Mouse (Mus musculus) bone marrow, adult 2 months (tissue): ENCODE results near the gene Maf. TPM values are rescaled to one million over a fixed set of nuclear protein-coding genes. Genes with fewer than 3 reads are reported as not detected.

Experiments
- H3K27ac ChIP-seq: fragments of 200-500 bp; 2 replicates; pipeline ENCODE4 v1.5.1; 2012; ENCODE audit warnings: low read depth, mild to moderate bottlenecking, control low read depth, inconsistent platforms, low read length; ENCODE audit not compliant: control insufficient read depth, poor library complexity, insufficient read depth
- H3K4me1 ChIP-seq: fragments of 200-500 bp; 2 replicates; pipeline ENCODE4 v1.6.1; 2011; ENCODE audit warnings: low read length; ENCODE audit not compliant: control insufficient read depth, insufficient read depth
- H3K4me3 ChIP-seq: fragments of 200-500 bp; replicated peaks from 2 replicates; pipeline ENCODE3; 2011; ENCODE audit warnings: mild to moderate bottlenecking, low read depth, low read length, control low read depth; ENCODE audit not compliant: control insufficient read depth
- CTCF ChIP-seq: fragments of 200-500 bp; IDR thresholded peaks from 2 replicates; pipeline ENCODE4 v1.5.1; 2011; ENCODE audit warnings: low read length, control low read depth; ENCODE audit not compliant: control insufficient read depth, insufficient read depth
- POLR2A ChIP-seq: fragments of 200-500 bp; IDR thresholded peaks from 2 replicates; pipeline ENCODE4 v1.6.1; 2011; ENCODE audit warnings: low read depth, mild to moderate bottlenecking, control low read depth, low read length, borderline replicate concordance; ENCODE audit not compliant: control insufficient read depth
- WGBS: fragments of 180-500 bp; shearing (Covaris S2); methylation state at CpG from one replicate; pipeline ENCODE4 v1.1.7; 2018; 5-methylcytosine and 5-hydroxymethylcytosine counted together
- polyA plus RNA-seq: library from polyadenylated mRNA; stranded (reverse); fragments of >200 nt; gene quantifications from 2 replicates; pipeline ENCODE4 v1.2.4, GENCODE M21; 2011; ENCODE audit warnings: low replicate concordance; ENCODE audit not compliant: missing spikeins, insufficient read depth, insufficient read length

Maf gene
- polyA plus RNA-seq, 1 experiment, result 8.2 TPM

GRCm38 (mm10) chr8:115742646-115743045 lies 35.1 kb upstream of the Maf start:
- WGBS, result 51% methylated on average over 6 of the region's 6 CpGs
- TF ChIP-seq CTCF, result no peak
- H3K27ac ChIP-seq, result no peak overlapping the region
- no peaks in the 10 kb centered on the region for H3K4me1 ChIP-seq
- no peak overlapping the region for H3K4me3 ChIP-seq

GRCm38 (mm10) chr8:115741964-115742363 lies 34.4 kb upstream of the Maf start:
- H3K4me3 ChIP-seq, result no peak overlapping the region
- H3K27ac ChIP-seq, result no peak overlapping the region
- H3K4me1 ChIP-seq, result no peaks in the 10 kb centered on the region
- WGBS, result 88% methylated on average over 6 of the region's 6 CpGs
- TF ChIP-seq CTCF (no peak), POLR2A (no peak)

- Histone ChIP-seq H3K27ac (no peak overlapping the region), H3K4me1 (no peaks in the 10 kb centered on the region), H3K4me3 (no peak overlapping the region)
- TF ChIP-seq POLR2A (no peak), CTCF (no peak)
- WGBS, result 89% methylated on average over 4 of the region's 4 CpGs
These were observed 32.2 kb upstream of the Maf start for GRCm38 (mm10) chr8:115739756-115740155.

GRCm38 (mm10) chr8:115732401-115732800 lies 24.8 kb upstream of the Maf start:
- WGBS, result 49% methylated on average over 6 of the region's 6 CpGs
- Histone ChIP-seq H3K4me1 (no peaks in the 10 kb centered on the region), H3K4me3 (no peak overlapping the region), H3K27ac (no peak overlapping the region)
- no peak for TF ChIP-seq POLR2A
- TF ChIP-seq CTCF, result no peak

- Histone ChIP-seq H3K27ac (no peak overlapping the region), H3K4me3 (no peak overlapping the region), H3K4me1 (no peaks in the 10 kb centered on the region)
- TF ChIP-seq POLR2A, result no peak
- TF ChIP-seq CTCF, result no peak
- WGBS, result 67% methylated on average over 3 of the region's 3 CpGs
These were observed 19.2 kb upstream of the Maf start for GRCm38 (mm10) chr8:115726807-115727206.

- WGBS, result 10% methylated on average over 4 of the region's 4 CpGs
- no peak overlapping the region for H3K4me3 ChIP-seq
- TF ChIP-seq CTCF (no peak), POLR2A (no peak)
- no peak overlapping the region for H3K27ac ChIP-seq
- H3K4me1 ChIP-seq, result no peaks in the 10 kb centered on the region
These were observed 18.6 kb upstream of the Maf start for GRCm38 (mm10) chr8:115726231-115726630.

GRCm38 (mm10) chr8:115719126-115719525 lies 11.5 kb upstream of the Maf start:
- no peaks in the 10 kb centered on the region; the same call in 1 of the 2 replicates for H3K4me1 ChIP-seq
- 69% methylated on average over 7 of the region's 7 CpGs for WGBS
- no peak overlapping the region for H3K4me3 ChIP-seq
- no peak overlapping the region for H3K27ac ChIP-seq
- TF ChIP-seq POLR2A (no peak), CTCF (no peak)

GRCm38 (mm10) chr8:115718621-115719020 lies 11.0 kb upstream of the Maf start:
- WGBS, result 56% methylated on average over 6 of the region's 6 CpGs
- no peak for TF ChIP-seq CTCF
- TF ChIP-seq POLR2A, result no peak
- Histone ChIP-seq H3K4me3 (no peak overlapping the region), H3K27ac (no peak overlapping the region), H3K4me1 (no peaks in the 10 kb centered on the region; the same call in 1 of the 2 replicates)

GRCm38 (mm10) chr8:115715262-115715661 lies 7.7 kb upstream of the Maf start:
- H3K4me3 ChIP-seq, result no peak overlapping the region
- no peak for TF ChIP-seq POLR2A
- no peak for TF ChIP-seq CTCF
- H3K27ac ChIP-seq, result no peak overlapping the region
- WGBS, result 86% methylated on average over 4 of the region's 4 CpGs
- no peaks in the 10 kb centered on the region; the same call in 1 of the 2 replicates for H3K4me1 ChIP-seq

- Histone ChIP-seq H3K27ac (no peak overlapping the region), H3K4me3 (no peak overlapping the region), H3K4me1 (no peaks in the 10 kb centered on the region)
- WGBS, result 69% methylated on average over 11 of the region's 11 CpGs
- no peak for TF ChIP-seq POLR2A
- TF ChIP-seq CTCF, result no peak
These were observed 3.5 kb upstream of the Maf start for GRCm38 (mm10) chr8:115711106-115711505.
